Mouse (Mus musculus): ENCODE results near the gene Tmem116. TPM values are rescaled to one million over a fixed set of nuclear protein-coding genes. Genes with fewer than 3 reads are reported as not detected.

The Tmem116 gene
- 2.7 and 4.3 TPM in 2 replicates for polyA plus RNA-seq (2015; fragmentation: Nextera tagmentation; extraction: Ambion mirVana)

- Histone ChIP-seq H3K27me3 (no peaks in the 10 kb centered on the region), H3K9ac (peak within 1 kb of the TSS; percentile 93), H3K4me2 (peak within 1 kb of the TSS; percentile 81), H3K36me3 (peaks cover 27% of the 10 kb centered on the region), H3K27ac (peak within 1 kb of the TSS; percentile 97), H3K4me1 (replicated peaks) (peaks cover 35% of the 10 kb centered on the region), H3K4me3 (peak within 1 kb of the TSS; percentile 87), H3K9me3 (replicated peaks) (no peaks in the 10 kb centered on the region)
- WGBS = under 1% methylated on average over 17 of the region's 17 CpGs
- ATAC-seq (replicated peaks; ENCODE audit: insufficient number of reproducible peaks, insufficient read depth, low FRiP score, low read depth) = no peak
Observed at GRCm38 (mm10) chr5:121451644-121452025, at the start of gene Tmem116. TSS of gene Tmem116 (plus strand) at chr5:121451893.

- H3K27ac ChIP-seq = no peak overlapping the region
- ATAC-seq (replicated peaks; ENCODE audit: insufficient number of reproducible peaks, insufficient read depth, low FRiP score, low read depth) = no peak
- 0 out of 2 replicates have a peak, but pooled peaks cover 3% of the 10 kb centered on the region for H3K4me1 ChIP-seq (replicated peaks)
- no peaks in the 10 kb centered on the region for H3K27me3 ChIP-seq
- no peak overlapping the region for H3K9ac ChIP-seq
- peaks cover 33% of the 10 kb centered on the region for H3K36me3 ChIP-seq
- no peak overlapping the region for H3K4me3 ChIP-seq
- 90% methylated on average over 8 of the region's 8 CpGs for WGBS
- no peaks in the 10 kb centered on the region for H3K9me3 ChIP-seq (replicated peaks)
- no peak overlapping the region for H3K4me2 ChIP-seq
Observed at GRCm38 (mm10) chr5:121407856-121408255, 43.8 kb upstream of the Tmem116 start.

GRCm38 (mm10) chr5:121410975-121411374 is 40.7 kb upstream of the Tmem116 start:
- H3K9ac ChIP-seq = no peak overlapping the region
- no peak overlapping the region for H3K4me2 ChIP-seq
- no peak overlapping the region for H3K27ac ChIP-seq
- H3K27me3 ChIP-seq = no peaks in the 10 kb centered on the region
- no peak overlapping the region for H3K4me3 ChIP-seq
- peaks cover 63% of the 10 kb centered on the region for H3K36me3 ChIP-seq
- no peaks in the 10 kb centered on the region for H3K9me3 ChIP-seq (replicated peaks)
- no peak for ATAC-seq (replicated peaks; ENCODE audit: insufficient number of reproducible peaks, insufficient read depth, low FRiP score, low read depth)
- no peaks in the 10 kb centered on the region for H3K4me1 ChIP-seq (replicated peaks)
- WGBS = 94% methylated on average over 4 of the region's 4 CpGs

GRCm38 (mm10) chr5:121420721-121421120 is 31.0 kb upstream of the Tmem116 start:
- Histone ChIP-seq H3K4me1 (replicated peaks) (no peaks in the 10 kb centered on the region), H3K4me2 (no peak overlapping the region), H3K27me3 (no peaks in the 10 kb centered on the region), H3K4me3 (no peak overlapping the region), H3K27ac (no peak overlapping the region), H3K9me3 (replicated peaks) (no peaks in the 10 kb centered on the region), H3K9ac (no peak overlapping the region), H3K36me3 (peaks cover 97% of the 10 kb centered on the region)
- 91% methylated on average over 9 of the region's 9 CpGs for WGBS
- no peak for ATAC-seq (replicated peaks; ENCODE audit: insufficient number of reproducible peaks, insufficient read depth, low FRiP score, low read depth)

- no peak for ATAC-seq (replicated peaks; ENCODE audit: insufficient number of reproducible peaks, insufficient read depth, low FRiP score, low read depth)
- Histone ChIP-seq H3K36me3 (peaks cover 97% of the 10 kb centered on the region), H3K9me3 (replicated peaks) (no peaks in the 10 kb centered on the region), H3K4me1 (replicated peaks) (no peaks in the 10 kb centered on the region), H3K27me3 (no peaks in the 10 kb centered on the region), H3K27ac (no peak overlapping the region), H3K4me3 (no peak overlapping the region), H3K9ac (no peak overlapping the region), H3K4me2 (no peak overlapping the region)
- 93% methylated on average over 6 of the region's 6 CpGs for WGBS
Observed at GRCm38 (mm10) chr5:121422787-121423186, 28.9 kb upstream of the Tmem116 start.

- ATAC-seq (replicated peaks; ENCODE audit: insufficient number of reproducible peaks, insufficient read depth, low FRiP score, low read depth) = no peak
- no peak overlapping the region for H3K4me3 ChIP-seq
- no peak overlapping the region for H3K9ac ChIP-seq
- no peaks in the 10 kb centered on the region for H3K27me3 ChIP-seq
- H3K9me3 ChIP-seq (replicated peaks) = no peaks in the 10 kb centered on the region
- H3K4me1 ChIP-seq (replicated peaks) = no peaks in the 10 kb centered on the region
- H3K36me3 ChIP-seq = peaks cover 97% of the 10 kb centered on the region
- 85% methylated on average over 10 of the region's 10 CpGs for WGBS
- no peak overlapping the region for H3K4me2 ChIP-seq
- no peak overlapping the region for H3K27ac ChIP-seq
Observed at GRCm38 (mm10) chr5:121423297-121423696, 28.4 kb upstream of the Tmem116 start.

GRCm38 (mm10) chr5:121428954-121429353 is 22.7 kb upstream of the Tmem116 start:
- no peaks in the 10 kb centered on the region for H3K4me1 ChIP-seq (replicated peaks)
- no peak overlapping the region for H3K27ac ChIP-seq
- H3K9ac ChIP-seq = no peak overlapping the region
- no peak for ATAC-seq (replicated peaks; ENCODE audit: insufficient number of reproducible peaks, insufficient read depth, low FRiP score, low read depth)
- H3K9me3 ChIP-seq (replicated peaks) = no peaks in the 10 kb centered on the region
- H3K27me3 ChIP-seq = no peaks in the 10 kb centered on the region
- H3K4me3 ChIP-seq = no peak overlapping the region
- 91% methylated on average over 3 of the region's 3 CpGs for WGBS
- no peak overlapping the region for H3K4me2 ChIP-seq
- H3K36me3 ChIP-seq = peaks cover 98% of the 10 kb centered on the region

GRCm38 (mm10) chr5:121438131-121438530 is 13.6 kb upstream of the Tmem116 start:
- Histone ChIP-seq H3K27ac (no peak overlapping the region), H3K9ac (no peak overlapping the region), H3K4me1 (replicated peaks) (no peaks in the 10 kb centered on the region), H3K36me3 (peaks cover 82% of the 10 kb centered on the region), H3K9me3 (replicated peaks) (no peaks in the 10 kb centered on the region), H3K27me3 (no peaks in the 10 kb centered on the region), H3K4me3 (no peak overlapping the region), H3K4me2 (no peak overlapping the region)
- 79% methylated on average over 5 of the region's 5 CpGs for WGBS
- no peak for ATAC-seq (replicated peaks; ENCODE audit: insufficient number of reproducible peaks, insufficient read depth, low FRiP score, low read depth)

DNA sequence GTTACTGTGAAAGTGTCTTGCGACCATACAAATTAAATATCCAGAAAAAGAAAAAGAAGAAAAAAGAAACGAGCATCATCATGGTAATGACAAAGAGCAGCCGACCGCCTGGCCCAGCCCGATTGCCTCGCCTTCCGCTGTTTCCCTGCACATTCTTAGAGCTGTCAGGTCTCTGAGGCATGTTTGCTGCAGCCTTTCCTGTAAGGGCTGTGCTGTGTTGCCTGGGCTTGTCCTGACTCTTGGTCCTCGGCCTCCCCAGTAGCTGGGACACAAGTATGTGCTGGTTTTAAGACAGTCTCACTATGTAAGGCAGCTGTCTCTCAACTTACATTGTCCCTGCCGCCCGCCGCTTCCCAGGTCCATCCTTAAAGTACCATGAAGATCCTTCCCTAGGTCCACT is 12.9 kb upstream of the Tmem116 start:
- no peak for ATAC-seq (replicated peaks; ENCODE audit: insufficient number of reproducible peaks, insufficient read depth, low FRiP score, low read depth)
- Histone ChIP-seq H3K27ac (no peak overlapping the region), H3K9me3 (replicated peaks) (no peaks in the 10 kb centered on the region), H3K4me3 (no peak overlapping the region), H3K36me3 (peaks cover 83% of the 10 kb centered on the region), H3K27me3 (no peaks in the 10 kb centered on the region), H3K9ac (no peak overlapping the region), H3K4me1 (replicated peaks) (no peaks in the 10 kb centered on the region), H3K4me2 (no peak overlapping the region)
- WGBS = 87% methylated on average over 11 of the region's 11 CpGs

- H3K4me3 ChIP-seq = no peak overlapping the region
- H3K27ac ChIP-seq = no peak overlapping the region
- 86% methylated on average over 3 of the region's 3 CpGs for WGBS
- no peak overlapping the region for H3K4me2 ChIP-seq
- H3K27me3 ChIP-seq = no peaks in the 10 kb centered on the region
- no peak overlapping the region for H3K9ac ChIP-seq
- no peaks in the 10 kb centered on the region for H3K4me1 ChIP-seq (replicated peaks)
- ATAC-seq (replicated peaks; ENCODE audit: insufficient number of reproducible peaks, insufficient read depth, low FRiP score, low read depth) = no peak
- no peaks in the 10 kb centered on the region for H3K9me3 ChIP-seq (replicated peaks)
- peaks cover 85% of the 10 kb centered on the region for H3K36me3 ChIP-seq
Observed at GRCm38 (mm10) chr5:121443548-121443947, 8.1 kb upstream of the Tmem116 start.

GRCm38 (mm10) chr5:121444870-121445269 is 6.8 kb upstream of the Tmem116 start:
- WGBS = 90% methylated on average over 5 of the region's 5 CpGs

GRCm38 (mm10) chr5:121448450-121448849 is 3.2 kb upstream of the Tmem116 start:
- no peaks in the 10 kb centered on the region for H3K27me3 ChIP-seq
- no peak for ATAC-seq (replicated peaks; ENCODE audit: insufficient number of reproducible peaks, insufficient read depth, low FRiP score, low read depth)
- 90% methylated on average over 3 of the region's 3 CpGs for WGBS
- H3K4me1 ChIP-seq (replicated peaks) = peaks cover 18% of the 10 kb centered on the region
- no peak overlapping the region for H3K27ac ChIP-seq
- peaks cover 59% of the 10 kb centered on the region for H3K36me3 ChIP-seq
- H3K4me2 ChIP-seq = no peak overlapping the region
- no peaks in the 10 kb centered on the region for H3K9me3 ChIP-seq (replicated peaks)
- H3K4me3 ChIP-seq = no peak overlapping the region
- H3K9ac ChIP-seq = no peak overlapping the region

More at GRCm38 (mm10) chr5:121444870-121445269, 6.8 kb upstream of the Tmem116 start:
- H3K27me3 ChIP-seq = no peaks in the 10 kb centered on the region
- no peak overlapping the region for H3K4me2 ChIP-seq
- 0 out of 2 replicates have a peak, but pooled peaks cover 2% of the 10 kb centered on the region for H3K4me1 ChIP-seq (replicated peaks)
- H3K36me3 ChIP-seq = peaks cover 82% of the 10 kb centered on the region
- H3K9me3 ChIP-seq (replicated peaks) = no peaks in the 10 kb centered on the region
- H3K4me3 ChIP-seq = no peak overlapping the region
- no peak for ATAC-seq (replicated peaks; ENCODE audit: insufficient number of reproducible peaks, insufficient read depth, low FRiP score, low read depth)
- no peak overlapping the region for H3K9ac ChIP-seq
- no peak overlapping the region for H3K27ac ChIP-seq
